Mouse (Mus musculus) yolk sac, embryonic 10.5 days (tissue): ENCODE data around the gene Arhgap17.

Experiments used
- DNase-seq: peaks from one replicate; pipeline ENCODE4 v3.0.0-alpha.2; 2017; ENCODE audit warnings: low spot score

Gene Arhgap17

GRCm38 (mm10) chr7:123369759-123370481, at the start of gene Arhgap17, which contains the start of gene Lcmt1:
Gene Arhgap17 (minus strand): TSS chr7:123369915.
Gene Lcmt1 (plus strand): TSS chr7:123369784.
- DNase-seq: peak; percentile 99

DNA sequence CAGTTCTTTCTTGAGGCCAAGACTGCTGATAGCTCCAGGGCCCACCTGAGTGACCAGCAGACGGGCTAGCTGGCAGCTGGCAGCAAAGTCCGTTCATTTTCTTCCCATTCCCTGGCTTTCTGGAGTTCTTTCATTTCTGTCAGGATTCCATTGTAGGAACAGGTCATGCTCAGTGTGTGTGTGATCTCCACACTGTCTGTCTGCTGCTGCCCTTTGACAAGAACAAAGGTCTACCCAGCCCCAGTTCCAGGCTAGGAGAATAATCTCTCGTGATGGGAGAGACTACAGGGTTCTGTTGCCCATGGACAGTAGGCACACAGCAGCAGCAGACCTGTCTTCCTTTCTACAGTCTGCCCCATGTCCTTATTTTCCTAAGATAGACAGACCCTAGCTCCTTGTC, 47.9 kb upstream of the Arhgap17 start:
- no peak for DNase-seq

DNA sequence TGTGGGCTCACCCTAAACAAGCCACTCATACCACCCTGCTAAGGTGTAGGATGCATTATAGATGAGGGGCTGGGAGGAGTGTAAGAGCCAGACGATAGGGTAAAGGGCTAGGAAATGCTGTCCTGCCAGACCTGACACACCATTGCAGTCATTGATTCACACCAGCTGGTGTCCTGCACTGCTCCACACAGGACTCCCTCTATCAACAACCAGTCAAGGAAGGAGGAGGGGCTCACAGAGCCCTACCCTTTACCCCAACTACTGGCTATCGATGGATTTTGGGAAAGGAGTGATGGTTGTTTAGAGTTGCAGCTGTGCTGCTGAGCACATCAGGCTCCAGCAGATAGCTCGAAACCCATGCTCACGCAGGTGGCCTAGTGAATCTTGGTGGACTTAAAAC, 47.1 kb upstream of the Arhgap17 start:
- no peak for DNase-seq

GRCm38 (mm10) chr7:123412143-123412542, 42.4 kb upstream of the Arhgap17 start:
- no peak for DNase-seq

DNA sequence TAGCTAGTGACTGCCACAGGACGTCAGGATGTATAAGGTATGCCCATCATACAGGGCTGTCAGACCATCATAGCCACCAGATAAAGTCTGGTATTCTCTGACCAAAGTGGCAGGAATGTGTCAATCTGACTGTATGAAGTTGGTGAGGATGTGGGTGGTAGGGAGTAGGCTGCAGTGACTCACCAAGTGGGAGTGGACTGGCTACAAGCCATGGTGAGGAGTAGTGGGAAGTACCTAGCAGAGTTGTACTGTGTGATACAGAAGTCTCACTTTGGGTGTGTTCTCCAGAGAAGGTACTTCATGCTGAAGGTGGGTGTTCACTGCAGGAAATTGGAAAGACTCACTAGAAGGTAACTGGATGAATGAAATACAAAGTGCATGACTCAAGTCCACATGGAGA, 41.4 kb upstream of the Arhgap17 start:
- no peak for DNase-seq

- DNase-seq: no peak
These were observed 40.8 kb upstream of the Arhgap17 start for GRCm38 (mm10) chr7:123410502-123410901.

DNA sequence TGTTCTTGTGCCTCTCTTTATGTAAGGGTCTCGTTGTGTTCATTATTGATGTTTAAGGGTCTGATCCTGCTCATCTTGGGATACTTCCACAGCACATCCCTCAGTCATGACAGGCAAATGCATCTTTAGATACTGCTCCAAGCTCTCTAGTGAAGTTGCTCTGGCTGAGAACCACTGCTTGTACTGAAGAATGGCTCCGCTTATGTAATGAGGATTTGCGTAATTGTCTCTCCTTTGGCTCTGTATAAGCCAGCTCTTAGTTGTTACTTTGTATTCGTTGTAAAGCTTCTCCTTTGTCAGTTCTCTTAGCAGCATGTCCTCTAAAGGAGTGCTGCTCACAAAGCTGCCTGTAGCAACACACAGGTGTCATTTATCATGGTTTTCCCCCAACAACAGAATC, 37.3 kb upstream of the Arhgap17 start:
- DNase-seq: no peak

GRCm38 (mm10) chr7:123405619-123406018, 35.9 kb upstream of the Arhgap17 start:
- DNase-seq: peak; percentile 76

DNA sequence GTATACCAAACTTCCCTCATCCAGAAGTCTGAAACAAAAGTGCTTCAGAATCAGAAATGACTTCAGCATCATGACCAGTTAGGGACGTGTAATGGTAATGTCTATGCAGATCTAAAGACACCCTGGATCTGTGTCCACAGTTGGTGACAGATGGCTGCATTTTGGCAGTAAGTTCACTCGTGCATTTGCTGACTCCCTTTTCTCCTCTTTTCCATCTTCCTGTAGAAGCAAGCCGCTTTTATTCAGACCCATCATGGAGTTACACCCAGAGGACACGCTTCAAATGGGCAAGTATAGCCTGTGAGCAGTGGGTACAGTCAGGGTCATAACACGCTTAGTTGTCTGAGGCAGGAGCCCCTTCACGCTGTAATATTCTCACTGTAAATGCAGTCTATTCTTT, 34.5 kb upstream of the Arhgap17 start:
- DNase-seq: no peak

- no peak for DNase-seq
These were observed 31.4 kb upstream of the Arhgap17 start for GRCm38 (mm10) chr7:123401121-123401520.

DNA sequence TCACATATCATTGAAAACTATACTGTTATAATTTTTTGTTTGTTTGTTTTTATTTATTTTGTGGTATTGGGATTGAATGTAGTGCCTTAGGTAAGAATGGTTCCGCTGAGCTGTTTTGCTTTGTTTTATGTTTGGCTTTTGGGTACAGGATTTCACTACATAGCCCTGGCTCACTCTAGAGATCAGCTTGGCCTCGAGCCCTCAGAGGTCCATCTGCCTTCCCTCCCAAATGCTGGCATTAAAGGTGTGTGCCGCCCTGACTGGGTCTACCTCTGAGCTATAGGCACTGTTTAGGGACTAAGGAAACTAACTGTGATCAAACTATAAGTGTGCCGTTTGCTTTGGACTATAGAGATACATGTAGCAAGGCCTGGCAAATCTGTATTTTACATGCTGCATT, 29.6 kb upstream of the Arhgap17 start:
- no peak for DNase-seq

GRCm38 (mm10) chr7:123398828-123399227, 29.1 kb upstream of the Arhgap17 start:
- peak; percentile 55 for DNase-seq

GRCm38 (mm10) chr7:123397931-123398330, 28.2 kb upstream of the Arhgap17 start:
- DNase-seq: no peak

DNA sequence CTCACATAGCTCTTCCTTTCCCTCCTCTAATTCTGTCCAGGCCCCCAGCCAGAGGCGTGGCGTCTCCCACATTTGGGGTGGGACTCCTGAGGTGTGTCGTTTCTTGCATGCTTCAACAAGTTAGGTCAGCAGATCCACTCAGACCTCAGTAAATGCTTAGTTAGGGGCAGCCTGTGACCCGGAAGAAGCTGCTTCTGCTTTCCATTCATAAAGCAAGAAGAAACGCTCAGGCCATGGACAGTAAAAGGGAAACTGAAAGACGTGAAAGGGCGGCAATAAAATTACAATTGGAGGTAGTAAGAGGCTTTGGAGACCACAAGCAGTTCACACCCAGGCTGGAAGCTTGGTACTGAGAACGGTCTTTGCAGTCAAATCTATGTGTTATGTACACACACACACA, 27.7 kb upstream of the Arhgap17 start:
- no peak for DNase-seq

- DNase-seq: no peak
These were observed 27.2 kb upstream of the Arhgap17 start for GRCm38 (mm10) chr7:123396900-123397299.

GRCm38 (mm10) chr7:123394271-123394670, 24.6 kb upstream of the Arhgap17 start:
- peak; percentile 38 for DNase-seq

GRCm38 (mm10) chr7:123389686-123390280, 20.1 kb upstream of the Arhgap17 start:
- DNase-seq: no peak

GRCm38 (mm10) chr7:123385693-123386407, 16.1 kb upstream of the Arhgap17 start:
- DNase-seq: peak; percentile 84

DNA sequence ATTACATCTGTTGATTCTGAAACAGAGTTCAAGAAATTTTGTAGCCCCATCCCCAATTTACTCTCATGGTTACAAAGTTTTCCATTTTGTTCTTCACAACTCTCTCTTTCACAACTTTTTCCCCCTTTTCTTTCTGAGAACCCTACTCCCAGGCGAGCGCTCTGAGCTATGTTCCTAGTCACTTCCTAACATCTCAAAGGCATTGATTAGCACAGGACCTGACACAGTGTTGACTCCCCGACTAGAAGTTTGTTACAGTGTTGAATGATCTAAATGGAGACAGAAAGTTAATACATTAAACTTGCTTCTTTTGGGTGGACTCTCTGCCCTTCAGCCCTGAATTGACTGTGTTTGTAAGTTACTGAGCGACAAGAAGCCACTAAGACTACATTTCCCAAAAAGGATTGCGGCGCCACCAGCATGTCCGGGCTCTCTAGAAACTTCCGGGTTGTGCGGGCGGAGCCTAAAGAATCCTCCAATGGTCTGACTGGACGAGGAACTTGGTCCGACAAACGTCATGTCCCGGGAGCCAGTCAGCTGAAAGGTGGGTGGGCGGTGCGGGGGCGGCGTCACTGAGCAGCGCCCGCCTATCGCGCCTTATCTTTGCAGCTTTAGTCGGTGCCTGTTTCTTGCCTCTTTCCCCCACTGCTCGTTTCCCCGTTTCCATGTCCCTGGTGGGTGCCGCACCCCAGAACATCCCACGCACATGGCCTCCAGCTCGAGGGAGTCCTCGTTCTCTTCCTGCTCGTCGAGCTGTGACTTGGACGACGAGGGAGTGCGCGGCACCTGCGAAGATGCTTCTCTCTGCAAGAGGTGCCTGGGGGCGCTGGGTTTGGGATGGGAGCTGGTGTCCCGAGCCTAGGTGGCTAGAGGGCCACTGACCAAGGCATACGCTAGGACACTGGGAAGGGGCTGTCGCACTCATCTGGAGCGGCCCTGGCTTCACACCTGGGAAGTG, 8.0 kb upstream of the Arhgap17 start:
- peak; percentile 96 for DNase-seq

- no peak for DNase-seq
These were observed 1.8 kb upstream of the Arhgap17 start for GRCm38 (mm10) chr7:123371501-123371900.

- no peak for DNase-seq
These were observed 985 bp upstream of the Arhgap17 start for GRCm38 (mm10) chr7:123370700-123371099.
